Mouse (Mus musculus): ENCODE measurements around the gene Pygo2.
A peak's percentile ranks its signal among the peaks of the same experiment; 100 is the strongest.
"Not testable (repeated sequence)": the region's sequence is repeated elsewhere in the genome, so short reads cannot be mapped to it uniquely, and the experiment has no call there.

The Pygo2 gene

GRCm38 (mm10) chr3:89421002-89421774 is 8.8 kb upstream of the Pygo2 start:
- no peak for DNase-seq (ENCODE audit: low spot score)

GRCm38 (mm10) chr3:89421810-89422473 is 8.1 kb upstream of the Pygo2 start:
- DNase-seq (ENCODE audit: low spot score) = no peak

- no peak for DNase-seq (ENCODE audit: low spot score)
Measured at GRCm38 (mm10) chr3:89422556-89423205, 7.3 kb upstream of the Pygo2 start.

- DNase-seq (ENCODE audit: low spot score) = no peak
Measured at GRCm38 (mm10) chr3:89424416-89425140, 5.4 kb upstream of the Pygo2 start.

- no peak for DNase-seq (ENCODE audit: low spot score)
Measured at GRCm38 (mm10) chr3:89425141-89425525, 4.9 kb upstream of the Pygo2 start.

- no peak for DNase-seq (ENCODE audit: low spot score)
Measured at GRCm38 (mm10) chr3:89425876-89426275, 4.1 kb upstream of the Pygo2 start.

- not testable (repeated sequence) for DNase-seq (ENCODE audit: low spot score)
Measured at GRCm38 (mm10) chr3:89429021-89429420, 993 bp upstream of the Pygo2 start.

- no peak for DNase-seq (ENCODE audit: low spot score)
Measured at GRCm38 (mm10) chr3:89432606-89433005, 2.6 kb downstream of the Pygo2 start.

- DNase-seq (ENCODE audit: low spot score) = no peak
Measured at GRCm38 (mm10) chr3:89434532-89434931, 4.5 kb downstream of the Pygo2 start.

- DNase-seq (ENCODE audit: low spot score) = no peak
Measured at GRCm38 (mm10) chr3:89435041-89435440, 5.0 kb downstream of the Pygo2 start.

- DNase-seq (ENCODE audit: low spot score) = no peak
Measured at GRCm38 (mm10) chr3:89436176-89437113, 6.4 kb downstream of the Pygo2 start, which contains the start of gene Pbxip1. Gene Pbxip1, plus strand, starts transcription at chr3:89436706.

- DNase-seq (ENCODE audit: low spot score) = no peak
Measured at GRCm38 (mm10) chr3:89437269-89437668, 7.3 kb downstream of the Pygo2 start.

GRCm38 (mm10) chr3:89440691-89441090 is 10.7 kb downstream of the Pygo2 start:
- DNase-seq (ENCODE audit: low spot score) = no peak

GRCm38 (mm10) chr3:89448720-89449537 is 18.9 kb downstream of the Pygo2 start:
- no peak for DNase-seq (ENCODE audit: low spot score)

GRCm38 (mm10) chr3:89449541-89449940 is 19.5 kb downstream of the Pygo2 start:
- DNase-seq (ENCODE audit: low spot score) = peak; percentile 53

GRCm38 (mm10) chr3:89451916-89452315 is 21.9 kb downstream of the Pygo2 start:
- DNase-seq (ENCODE audit: low spot score) = no peak

GRCm38 (mm10) chr3:89454401-89455177 is 24.6 kb downstream of the Pygo2 start, which contains the start of gene Pmvk:
Gene Pmvk, plus strand, starts transcription at chr3:89454541.
- DNase-seq (ENCODE audit: low spot score) = no peak

GRCm38 (mm10) chr3:89455786-89456285 is 25.8 kb downstream of the Pygo2 start:
- no peak for DNase-seq (ENCODE audit: low spot score)

Data from layer of hippocampus, adult 9-10 months (tissue).